Mouse (Mus musculus): ENCODE results near the gene Tmem182.

DNA sequence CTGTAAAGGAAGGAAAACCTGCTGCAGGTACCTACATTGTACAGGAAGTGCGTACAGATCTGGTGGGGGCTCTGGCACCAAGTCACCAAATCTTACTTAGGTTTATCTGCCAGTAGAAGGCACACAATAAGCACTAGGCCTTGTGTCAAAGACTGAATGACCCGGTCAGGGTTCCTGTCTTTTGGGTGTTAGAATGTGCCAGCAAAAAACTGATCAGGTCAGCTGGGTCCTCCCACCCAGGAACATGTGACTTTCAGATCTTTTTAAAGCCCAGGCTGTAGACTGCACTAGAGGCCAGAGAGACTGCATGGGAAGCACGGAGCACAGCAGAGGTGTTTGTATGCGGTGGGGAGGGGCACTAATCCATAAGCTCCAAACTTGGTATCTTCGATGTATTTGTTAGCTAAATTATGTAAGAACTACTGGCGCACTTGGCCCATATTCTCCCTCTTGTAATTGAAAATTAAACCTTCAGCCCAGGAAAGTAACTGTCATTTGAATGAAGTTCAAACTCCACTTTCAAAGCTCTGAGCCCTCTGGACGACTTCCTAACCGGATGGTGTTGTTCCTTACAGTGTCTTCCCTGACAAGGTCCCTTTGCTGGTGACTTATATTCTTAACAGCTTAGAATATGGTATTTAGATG, 83.1 kb downstream of the Tmem182 start:
- TF ChIP-seq CTCF (IDR thresholded peaks at IDR 0.05; ENCODE audit: insufficient read depth, low read length) (no peak), POLR2A (IDR thresholded peaks at IDR 0.05; ENCODE audit: borderline replicate concordance, extremely low read depth, low read depth, low read length) (no peak)

All from lung, adult 2 months (tissue).